Mouse (Mus musculus) kidney, postnatal 0 days (tissue): ENCODE measurements around the gene Immp2l. TPM values are rescaled to one million over a fixed set of nuclear protein-coding genes. Genes with fewer than 3 reads are reported as not detected.
A peak's percentile ranks its signal among the peaks of the same experiment; 100 is the strongest.

Source experiments
- ATAC-seq: fragments of 200-750 bp; cut with Nextera tagmentation; replicated peaks from 2 replicates; pipeline ENCODE4 v1.8.0; 2017; ENCODE audit warnings: low read depth, moderate number of reproducible peaks, moderate TSS enrichment, moderate library complexity; ENCODE audit not compliant: low FRiP score
- DNase-seq: peaks from one replicate; pipeline ENCODE4 v3.0.0-alpha.2; 2016; ENCODE audit warnings: low spot score
- H3K27ac ChIP-seq: fragments of 300-500 bp; sonication (generic); 2 replicates; pipeline ENCODE4 v1.5.1; 2014; ENCODE audit warnings: mild to moderate bottlenecking
- H3K27me3 ChIP-seq: fragments of 300-500 bp; sonication (generic); 2 replicates; pipeline ENCODE4 v1.6.1; 2014; ENCODE audit warnings: low read length, mixed read lengths; ENCODE audit not compliant: insufficient read depth
- H3K36me3 ChIP-seq: fragments of 300-500 bp; sonication (generic); 2 replicates; pipeline ENCODE4 v1.6.1; 2014; ENCODE audit warnings: low read length, mixed read lengths; ENCODE audit not compliant: insufficient read depth
- H3K4me1 ChIP-seq: fragments of 300-500 bp; sonication (generic); replicated peaks from 2 replicates; pipeline ENCODE4 v1.6.1; 2014; ENCODE audit warnings: antibody characterized with exemption, low read length, mixed read lengths; ENCODE audit not compliant: insufficient read depth
- H3K4me2 ChIP-seq: fragments of 300-500 bp; sonication (generic); 2 replicates; pipeline ENCODE4 v1.6.1; 2014; ENCODE audit warnings: mild to moderate bottlenecking, low read length, moderate library complexity, mixed read lengths
- H3K4me3 ChIP-seq: fragments of 300-500 bp; sonication (generic); replicated peaks from 2 replicates; pipeline ENCODE4 v1.5.1; 2014; ENCODE audit warnings: low read depth, low read length
- H3K9ac ChIP-seq: fragments of 300-500 bp; sonication (generic); 2 replicates; pipeline ENCODE4 v1.6.1; 2014; ENCODE audit warnings: low read depth, low read length
- H3K9me3 ChIP-seq: fragments of 300-500 bp; sonication (generic); replicated peaks from 2 replicates; pipeline ENCODE4 v1.6.1; 2016; ENCODE audit warnings: low read length, inconsistent platforms, mixed read lengths
- CTCF ChIP-seq: IDR thresholded peaks from 2 replicates; pipeline ENCODE4 v1.5.1; 2016; ENCODE audit warnings: antibody characterized with exemption, low read depth, mild to moderate bottlenecking, moderate library complexity
- WGBS: fragments of 180-500 bp; shearing (Covaris S2); extraction: QIAGEN DNeasy Blood & Tissue Kit; methylation state at CpG from one replicate; pipeline ENCODE4 v1.1.7; 2014; 5-methylcytosine and 5-hydroxymethylcytosine counted together
- polyA plus RNA-seq: library from polyadenylated mRNA; unstranded; fragments of >200 nt; fragmentation: Nextera tagmentation; extraction: Ambion mirVana; gene quantifications from 2 replicates; pipeline ENCODE4 v1.2.1, GENCODE M21; 2015

Gene Immp2l
- polyA plus RNA-seq, result 8.7 and 10.9 TPM in 2 replicates

- Histone ChIP-seq H3K9me3 (no peaks in the 10 kb centered on the region), H3K4me2 (peak within 1 kb of the TSS; percentile 90), H3K27me3 (no peaks in the 10 kb centered on the region), H3K4me1 (no peaks in the 10 kb centered on the region), H3K4me3 (peak within 1 kb of the TSS; percentile 73), H3K9ac (peak within 1 kb of the TSS; percentile 75), H3K36me3 (no peaks in the 10 kb centered on the region), H3K27ac (no peak within 1 kb of the TSS)
- WGBS, result 2% methylated on average over 66 of the region's 68 CpGs
- no peak for TF ChIP-seq CTCF
- ATAC-seq (peak; percentile 99), DNase-seq (peak; percentile 96)
Measured at GRCm38 (mm10) chr12:41023511-41024421, at the start of gene Immp2l. TSS of gene Immp2l (plus strand) at chr12:41024090.

DNA sequence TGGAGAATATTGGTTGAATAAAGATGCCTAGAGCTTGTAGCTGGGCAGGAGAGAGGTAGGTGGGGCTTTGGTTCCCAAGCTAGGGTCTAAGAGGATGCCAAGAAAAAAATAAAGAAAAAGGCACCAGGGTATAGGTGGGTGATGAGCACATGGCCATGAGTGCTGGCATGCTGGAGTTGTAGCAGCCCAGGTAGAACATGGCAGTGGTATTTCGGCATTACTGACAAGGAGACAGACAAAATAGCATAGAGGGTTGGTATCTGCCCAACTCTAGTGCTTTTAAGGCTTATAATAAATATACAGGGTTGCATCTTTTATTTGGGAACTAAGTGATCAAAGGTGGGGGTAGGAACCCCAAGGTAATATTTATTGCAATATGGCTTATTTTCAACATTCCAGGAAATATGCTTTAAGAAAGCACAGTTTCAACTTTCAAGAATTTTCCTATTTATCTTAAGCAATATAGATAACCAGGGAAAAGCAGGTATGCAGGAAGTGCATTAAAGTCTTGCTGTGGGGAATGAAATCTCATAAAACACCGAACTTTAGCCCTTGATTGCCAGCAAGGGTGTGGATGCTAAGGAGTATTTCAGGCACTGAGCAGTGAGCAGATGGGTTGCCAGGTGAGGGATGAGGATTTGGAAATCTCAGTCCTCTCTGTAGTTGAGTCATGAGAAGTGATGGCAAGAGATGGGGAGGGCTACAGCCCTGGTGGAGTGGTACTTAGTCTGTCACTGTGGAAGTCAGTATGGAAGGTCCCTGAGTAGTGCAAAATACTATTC, 45.0 kb upstream of the Immp2l start:
- Histone ChIP-seq H3K27ac (no peak overlapping the region), H3K4me1 (no peaks in the 10 kb centered on the region), H3K36me3 (no peaks in the 10 kb centered on the region), H3K4me2 (no peak overlapping the region), H3K9me3 (no peaks in the 10 kb centered on the region), H3K27me3 (no peaks in the 10 kb centered on the region), H3K9ac (no peak overlapping the region), H3K4me3 (no peak overlapping the region)
- TF ChIP-seq CTCF, result no peak
- 91% methylated on average over 2 of the region's 2 CpGs for WGBS
- DNase-seq (no peak), ATAC-seq (no peak)

- no peaks in the 10 kb centered on the region for H3K27me3 ChIP-seq
- no peaks in the 10 kb centered on the region for H3K4me1 ChIP-seq
- H3K9ac ChIP-seq, result no peak overlapping the region
- no peak overlapping the region for H3K4me3 ChIP-seq
- TF ChIP-seq CTCF, result no peak
- DNase-seq (no peak), ATAC-seq (no peak)
- H3K36me3 ChIP-seq, result no peaks in the 10 kb centered on the region
- no peaks in the 10 kb centered on the region for H3K9me3 ChIP-seq
- no peak overlapping the region for H3K4me2 ChIP-seq
- WGBS, result 89% methylated on average over 4 of the region's 4 CpGs
- H3K27ac ChIP-seq, result no peak overlapping the region
Measured at GRCm38 (mm10) chr12:40979716-40980115, 44.2 kb upstream of the Immp2l start.

GRCm38 (mm10) chr12:40980160-40980559, 43.7 kb upstream of the Immp2l start:
- no peak overlapping the region for H3K4me2 ChIP-seq
- H3K36me3 ChIP-seq, result no peaks in the 10 kb centered on the region
- no peak overlapping the region for H3K9ac ChIP-seq
- no peaks in the 10 kb centered on the region for H3K27me3 ChIP-seq
- 78% methylated on average over 3 of the region's 3 CpGs for WGBS
- H3K27ac ChIP-seq, result no peak overlapping the region
- H3K9me3 ChIP-seq, result no peaks in the 10 kb centered on the region
- DNase-seq, result no peak
- H3K4me3 ChIP-seq, result no peak overlapping the region
- no peak for TF ChIP-seq CTCF
- ATAC-seq, result no peak
- no peaks in the 10 kb centered on the region for H3K4me1 ChIP-seq

DNA sequence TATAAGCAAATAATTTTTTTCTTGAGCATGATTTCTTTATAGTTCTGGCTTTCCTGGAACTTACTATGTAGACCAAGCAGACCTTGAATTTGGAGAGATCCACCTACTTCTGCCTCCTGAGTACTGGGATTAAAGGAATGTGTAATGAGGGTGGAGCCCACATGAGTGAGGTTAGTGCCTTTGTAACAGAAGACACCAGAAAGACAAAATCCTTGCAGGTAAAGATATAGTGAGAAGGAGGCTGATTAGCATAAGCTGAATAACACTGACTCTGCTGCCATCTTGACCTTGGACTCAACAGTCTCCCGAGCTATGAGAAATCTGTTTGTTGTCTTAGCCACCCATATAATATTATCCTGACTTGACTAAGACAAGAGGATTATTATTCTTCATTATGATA, 40.9 kb upstream of the Immp2l start:
- Histone ChIP-seq H3K4me3 (no peak overlapping the region), H3K9me3 (no peaks in the 10 kb centered on the region), H3K27ac (no peak overlapping the region), H3K36me3 (no peaks in the 10 kb centered on the region), H3K27me3 (no peaks in the 10 kb centered on the region), H3K4me1 (no peaks in the 10 kb centered on the region), H3K9ac (no peak overlapping the region), H3K4me2 (no peak overlapping the region)
- no peak for TF ChIP-seq CTCF
- WGBS, result 72% methylated on average over 1 of the region's 1 CpGs
- DNase-seq (no peak), ATAC-seq (no peak)

DNA sequence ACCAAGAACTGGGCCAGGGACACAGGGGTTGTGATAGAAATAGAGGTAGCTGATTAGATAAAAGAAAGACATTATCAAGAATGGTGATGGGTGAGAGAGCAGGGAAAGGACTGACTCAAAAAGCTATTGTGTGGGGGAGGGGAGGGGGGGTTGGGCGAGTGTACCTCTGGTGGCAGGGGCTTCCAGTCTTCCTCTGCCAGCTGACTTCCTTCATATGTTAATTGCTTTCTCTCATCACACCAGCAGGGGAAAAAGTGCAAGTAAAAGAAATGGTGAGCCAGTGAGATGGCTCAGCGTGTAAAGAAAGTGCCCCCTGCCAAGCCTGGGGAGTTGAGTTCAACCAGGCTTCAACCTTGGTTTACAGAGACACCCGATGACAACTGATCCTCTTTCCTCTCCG, 39.2 kb upstream of the Immp2l start:
- no peak for DNase-seq
- Histone ChIP-seq H3K27ac (no peak overlapping the region), H3K4me3 (no peak overlapping the region), H3K4me1 (no peaks in the 10 kb centered on the region), H3K36me3 (no peaks in the 10 kb centered on the region), H3K9ac (no peak overlapping the region), H3K9me3 (no peaks in the 10 kb centered on the region), H3K27me3 (no peaks in the 10 kb centered on the region), H3K4me2 (no peak overlapping the region)
- ATAC-seq, result no peak
- TF ChIP-seq CTCF, result no peak
- WGBS, result 30% methylated on average over 4 of the region's 4 CpGs
